ENCODE assay signal across 27 mouse cellular contexts in genomic region chr16:77469328-77469875, GRCm38 (mm10).
A peak's percentile ranks its signal among the peaks of the same experiment; 100 is the strongest.
DNase-seq lines count a peak whose midpoint lies in the region; ATAC-seq and TF ChIP-seq lines count a peak whose summit lies in the region.
"Had no signal": no experiment of that assay in that cellular context is flagged by ENCODE, and none has a peak within 500 bp of the region (broad histone marks: within the 10 kb centered on the region; RNA-seq: fewer than 3 reads in every experiment).

No protein-coding gene starts in this region.

- ATAC-seq in frontal cortex, adult (ENCODE audit: low TSS enrichment), result 0 out of 2 replicates have a peak, but pooled peaks have one; percentile 7
- ATAC-seq in liver, embryonic 12.5 days, result no peak
- peak; percentile 75 for ATAC-seq in intestine, embryonic 16.5 days
- no peak for ATAC-seq in forebrain, embryonic 12.5 days (ENCODE audit: low FRiP score)
- ATAC-seq: forebrain, embryonic 13.5 days; forebrain, embryonic 16.5 days; hindbrain, embryonic 16.5 days; Patski had no signal

- no peak for TF ChIP-seq POLR2A in liver, adult 2 months (IDR thresholded peaks at IDR 0.05; ENCODE audit: extremely low read depth, insufficient read depth, low read length)

- H3K4me1 ChIP-seq in liver, adult 2 months (ENCODE audit: control insufficient read depth, insufficient read depth, low read length), result peaks cover 7% of the 10 kb centered on the region; the same call in 1 of the 2 replicates
- no peaks in the 10 kb centered on the region for H3K4me1 ChIP-seq in liver, embryonic 12.5 days
- no peaks in the 10 kb centered on the region for H3K4me1 ChIP-seq in intestine, embryonic 16.5 days (ENCODE audit: control insufficient read depth, insufficient read depth, low read length)
- H3K4me1 ChIP-seq in forebrain, embryonic 12.5 days, result peaks cover 4% of the 10 kb centered on the region
- H3K4me1 ChIP-seq: embryonic facial prominence, embryonic 13.5 days; heart, embryonic 12.5 days; heart, embryonic 15.5 days had no signal

- H3K27me3 ChIP-seq in liver, adult 2 months (ENCODE audit: control insufficient read depth, insufficient read depth, low read length), result no peaks in the 10 kb centered on the region
- H3K27me3 ChIP-seq in liver, embryonic 12.5 days (replicated peaks), result no peaks in the 10 kb centered on the region
- no peaks in the 10 kb centered on the region for H3K27me3 ChIP-seq in intestine, embryonic 16.5 days (replicated peaks; ENCODE audit: control insufficient read depth, insufficient read depth, low read length)
- H3K27me3 ChIP-seq in forebrain, embryonic 12.5 days, result no peaks in the 10 kb centered on the region
- H3K27me3 ChIP-seq: embryonic facial prominence, embryonic 13.5 days; forebrain, embryonic 13.5 days; heart, embryonic 12.5 days; heart, embryonic 15.5 days; hindbrain, embryonic 13.5 days; Patski had no signal

- H3K27ac ChIP-seq in liver, adult 2 months (replicated peaks; ENCODE audit: insufficient read depth, low read depth, low read length), result no peak overlapping the region
- no peak overlapping the region for H3K27ac ChIP-seq in liver, embryonic 12.5 days
- H3K27ac ChIP-seq in intestine, embryonic 16.5 days (ENCODE audit: low read length), result no peak overlapping the region
- no peak overlapping the region for H3K27ac ChIP-seq in forebrain, embryonic 12.5 days
- H3K27ac ChIP-seq: embryonic facial prominence, embryonic 10.5 days; embryonic facial prominence, embryonic 13.5 days; forebrain, embryonic 13.5 days; heart, embryonic 15.5 days; hindbrain, embryonic 10.5 days; hindbrain, embryonic 13.5 days had no signal

- no peak overlapping the region for H3K4me2 ChIP-seq in liver, embryonic 12.5 days
- H3K4me2 ChIP-seq in intestine, embryonic 16.5 days (ENCODE audit: low read depth, low read length), result no peak overlapping the region
- no peak overlapping the region for H3K4me2 ChIP-seq in forebrain, embryonic 12.5 days
- H3K4me2 ChIP-seq: embryonic facial prominence, embryonic 13.5 days; forebrain, embryonic 13.5 days; heart, embryonic 12.5 days; heart, embryonic 15.5 days; hindbrain, embryonic 13.5 days had no signal

- H3K9me3 ChIP-seq in liver, embryonic 12.5 days (replicated peaks), result no peaks in the 10 kb centered on the region
- H3K9me3 ChIP-seq in intestine, embryonic 16.5 days (ENCODE audit: control insufficient read depth, low read length), result no peaks in the 10 kb centered on the region
- H3K9me3 ChIP-seq in forebrain, embryonic 12.5 days, result no peaks in the 10 kb centered on the region
- H3K9me3 ChIP-seq: embryonic facial prominence, embryonic 10.5 days; embryonic facial prominence, embryonic 13.5 days; forebrain, embryonic 13.5 days; heart, embryonic 12.5 days; heart, embryonic 15.5 days; hindbrain, embryonic 10.5 days; hindbrain, embryonic 13.5 days had no signal

- H3K36me3 ChIP-seq in liver, adult 2 months (ENCODE audit: control insufficient read depth, insufficient read depth, low read length), result no peaks in the 10 kb centered on the region
- H3K36me3 ChIP-seq in liver, embryonic 12.5 days, result no peaks in the 10 kb centered on the region
- no peaks in the 10 kb centered on the region for H3K36me3 ChIP-seq in intestine, embryonic 16.5 days (ENCODE audit: control insufficient read depth, insufficient read depth, low read length)
- H3K36me3 ChIP-seq in forebrain, embryonic 12.5 days (replicated peaks), result 0 out of 2 replicates have a peak, but pooled peaks cover 5% of the 10 kb centered on the region
- H3K36me3 ChIP-seq: embryonic facial prominence, embryonic 13.5 days; heart, embryonic 15.5 days had no signal

- peak overlapping the region; percentile 59 for H3K4me3 ChIP-seq in liver, adult 2 months (ENCODE audit: insufficient read depth, low read depth, low read length)
- no peak overlapping the region for H3K4me3 ChIP-seq in liver, embryonic 12.5 days
- no peak overlapping the region for H3K4me3 ChIP-seq in intestine, embryonic 16.5 days (ENCODE audit: low read length)
- no peak overlapping the region for H3K4me3 ChIP-seq in forebrain, embryonic 12.5 days (replicated peaks)
- H3K4me3 ChIP-seq: embryonic facial prominence, embryonic 10.5 days; embryonic facial prominence, embryonic 13.5 days; erythroblast, embryonic 14.5 days; forebrain, embryonic 13.5 days; heart, embryonic 12.5 days; heart, embryonic 15.5 days; hindbrain, embryonic 10.5 days; hindbrain, embryonic 13.5 days had no signal

- H3K9ac ChIP-seq in liver, adult 2 months (ENCODE audit: low read depth, low read length), result no peak overlapping the region
- no peak overlapping the region for H3K9ac ChIP-seq in liver, embryonic 12.5 days
- no peak overlapping the region for H3K9ac ChIP-seq in intestine, embryonic 16.5 days (ENCODE audit: low read depth, low read length)
- no peak overlapping the region for H3K9ac ChIP-seq in forebrain, embryonic 12.5 days
- H3K9ac ChIP-seq: embryonic facial prominence, embryonic 13.5 days; forebrain, embryonic 13.5 days; heart, embryonic 12.5 days; heart, embryonic 15.5 days; hindbrain, embryonic 13.5 days had no signal

- no peak for DNase-seq in frontal cortex, postnatal 10 days (ENCODE audit: low spot score in 2 of 2)
- DNase-seq in liver, adult 2 months (ENCODE audit: extremely low read depth, low read depth, low spot score), result peak; percentile 79
- DNase-seq: adrenal gland, postnatal 14 days; cerebellum, adult 11-12 months; cerebellum, adult 8-10 months; cerebellum, postnatal 10 days; cerebellum, postnatal 36 days; embryo, embryonic 11 days; gastrocnemius, postnatal 25 days; heart, adult 18-20 months; heart, postnatal 10 days; heart, postnatal 36 days had no signal

- WGBS in liver, adult 2 months, result 39% methylated on average over 6 of the region's 6 CpGs
- 70% methylated on average over 6 of the region's 6 CpGs for WGBS in liver, embryonic 12.5 days (ENCODE audit: insufficient replicate concordance)
- WGBS in intestine, embryonic 16.5 days, result 70% methylated on average over 6 of the region's 6 CpGs
- 78% methylated on average over 6 of the region's 6 CpGs for WGBS in forebrain, embryonic 12.5 days

- TF ChIP-seq CTCF in liver, adult 2 months (IDR thresholded peaks at IDR 0.05; ENCODE audit: low read depth, low read length), result no peak

- no peaks in the 10 kb centered on the region; the same call in 1 of the 2 replicates for H3K79me2 ChIP-seq in liver, adult 2 months (ENCODE audit: control insufficient read depth, insufficient read depth, low read length)

Comparison
In these comparisons a context has a peak if more than half of its experiments do, and no peak if none do; other contexts are left out.
1. ATAC-seq: peak in frontal cortex, adult (single experiment) and intestine, embryonic 16.5 days (single experiment); none in liver, embryonic 12.5 days (single experiment) and forebrain, embryonic 12.5 days (single experiment).